Mouse (Mus musculus) G1E (cell line): ENCODE results near the gene Tsc1.

Experiments used
- CTCF ChIP-seq: IDR thresholded peaks from 2 replicates; pipeline ENCODE4 v1.5.1; 2012; ENCODE audit warnings: low read depth, low read length, inconsistent platforms, mixed read lengths
- GATA1 ChIP-seq: IDR thresholded peaks from 2 replicates; pipeline ENCODE4 v1.6.1; 2012; ENCODE audit warnings: borderline replicate concordance, low read length, inconsistent platforms, mixed read lengths
- POLR2AphosphoS5 ChIP-seq: IDR thresholded peaks from 2 replicates; pipeline ENCODE4 v1.6.1; 2012; ENCODE audit warnings: low read depth, low read length, inconsistent platforms; ENCODE audit not compliant: insufficient replicate concordance

DNA sequence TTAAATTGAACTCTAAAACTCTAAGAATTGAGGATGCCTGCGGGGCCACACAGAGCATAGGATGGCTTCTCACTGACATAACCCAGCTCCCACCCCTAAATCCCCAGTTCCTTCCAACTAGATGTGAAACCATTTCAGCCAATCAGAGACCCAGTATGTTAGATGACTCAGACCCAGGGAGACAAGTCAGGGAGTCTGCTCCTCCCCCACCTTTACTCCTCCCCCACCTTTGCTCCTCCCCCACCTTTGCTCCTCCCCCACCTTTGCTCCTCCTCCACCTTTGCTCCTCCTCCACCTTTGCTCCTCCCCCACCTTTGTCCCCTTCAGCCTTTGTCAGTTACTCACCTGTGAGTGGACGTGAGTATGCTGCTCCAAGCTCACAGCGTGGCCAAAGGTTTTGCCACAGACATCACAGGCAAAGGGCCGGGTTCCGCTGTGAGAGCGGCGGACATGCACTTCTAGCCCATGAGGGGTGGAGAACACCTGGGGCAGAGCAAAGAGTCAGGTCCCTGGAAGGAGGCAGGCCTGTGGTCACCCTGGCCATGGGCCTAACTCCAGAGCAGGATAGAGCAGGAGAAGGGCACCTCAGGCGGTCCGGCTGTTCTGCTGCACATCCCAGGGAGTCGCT, 28.5 kb upstream of the Tsc1 start:
- no peak for TF ChIP-seq CTCF
- no peak for TF ChIP-seq POLR2AphosphoS5
- no peak for TF ChIP-seq GATA1
